Mouse (Mus musculus): ENCODE results near the gene Sdc4. TPM values are rescaled to one million over a fixed set of nuclear protein-coding genes. Genes with fewer than 3 reads are reported as not detected.

Sdc4 gene
- polyA plus RNA-seq, 1 experiment from 2014 or later, result 15.3 TPM

DNA sequence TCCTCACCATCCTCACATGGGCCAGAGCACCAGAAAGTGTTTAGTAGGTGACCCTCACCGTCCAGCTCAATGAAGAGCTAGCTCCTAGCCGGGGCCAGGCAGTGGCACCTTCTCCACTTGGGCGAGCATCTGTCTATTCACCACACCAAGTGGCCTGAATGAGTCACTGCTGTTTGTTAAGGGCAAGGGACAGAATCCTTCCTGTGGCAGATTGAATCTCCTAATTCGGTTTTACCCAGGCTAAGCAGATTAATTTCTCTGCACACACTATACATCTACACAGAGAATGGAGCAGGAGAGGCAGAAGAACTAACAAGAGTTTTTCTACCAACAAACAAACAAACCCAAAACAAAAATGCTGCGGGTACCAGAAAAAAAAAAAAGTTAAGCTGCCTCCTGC, 16.7 kb downstream of the Sdc4 start:
- H3K4me1 ChIP-seq (ENCODE audit: control insufficient read depth, insufficient read depth, low read depth, low read length), result no peaks in the 10 kb centered on the region
- no peak overlapping the region for H3K9ac ChIP-seq (ENCODE audit: low read depth, low read length)
- no peaks in the 10 kb centered on the region for H3K36me3 ChIP-seq (ENCODE audit: control insufficient read depth, insufficient read depth, low read length)
- no peak overlapping the region for H3K27ac ChIP-seq (ENCODE audit: low read depth, low read length)
- no peak overlapping the region for H3K4me3 ChIP-seq (ENCODE audit: low read length)
- no peak overlapping the region for H3K4me2 ChIP-seq (ENCODE audit: low read length)
- no peaks in the 10 kb centered on the region for H3K9me3 ChIP-seq (ENCODE audit: control insufficient read depth, low read length)
- WGBS, result 86% methylated on average over 5 of the region's 5 CpGs
- no peak for ATAC-seq
- no peaks in the 10 kb centered on the region for H3K27me3 ChIP-seq (replicated peaks; ENCODE audit: control insufficient read depth, insufficient read depth, low read length)

DNA sequence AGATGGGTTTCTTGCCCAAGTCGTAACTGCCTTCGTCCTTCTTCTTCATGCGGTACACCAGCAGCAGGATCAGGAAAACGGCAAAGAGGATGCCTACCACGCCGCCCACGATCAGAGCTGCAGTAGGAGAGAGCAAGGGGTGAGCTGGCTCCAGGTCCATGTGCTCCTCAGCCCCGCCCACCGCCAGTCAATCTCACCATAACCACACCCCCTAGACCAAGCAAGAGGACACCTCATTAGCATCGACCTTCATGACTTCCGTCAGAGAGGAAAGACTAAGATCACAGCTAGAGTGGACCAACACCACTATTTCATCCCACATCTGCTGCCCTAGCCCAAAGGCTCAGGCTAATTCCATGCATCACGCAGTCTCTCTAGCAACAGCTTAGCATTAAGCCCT, 17.6 kb downstream of the Sdc4 start:
- Histone ChIP-seq H3K4me2 (ENCODE audit: low read length) (no peak overlapping the region), H3K27ac (ENCODE audit: low read depth, low read length) (no peak overlapping the region), H3K4me3 (ENCODE audit: low read length) (no peak overlapping the region), H3K27me3 (replicated peaks; ENCODE audit: control insufficient read depth, insufficient read depth, low read length) (no peaks in the 10 kb centered on the region), H3K9me3 (ENCODE audit: control insufficient read depth, low read length) (no peaks in the 10 kb centered on the region), H3K4me1 (ENCODE audit: control insufficient read depth, insufficient read depth, low read depth, low read length) (no peaks in the 10 kb centered on the region), H3K36me3 (ENCODE audit: control insufficient read depth, insufficient read depth, low read length) (no peaks in the 10 kb centered on the region), H3K9ac (ENCODE audit: low read depth, low read length) (no peak overlapping the region)
- ATAC-seq, result no peak
- WGBS, result 34% methylated on average over 12 of the region's 12 CpGs

DNA sequence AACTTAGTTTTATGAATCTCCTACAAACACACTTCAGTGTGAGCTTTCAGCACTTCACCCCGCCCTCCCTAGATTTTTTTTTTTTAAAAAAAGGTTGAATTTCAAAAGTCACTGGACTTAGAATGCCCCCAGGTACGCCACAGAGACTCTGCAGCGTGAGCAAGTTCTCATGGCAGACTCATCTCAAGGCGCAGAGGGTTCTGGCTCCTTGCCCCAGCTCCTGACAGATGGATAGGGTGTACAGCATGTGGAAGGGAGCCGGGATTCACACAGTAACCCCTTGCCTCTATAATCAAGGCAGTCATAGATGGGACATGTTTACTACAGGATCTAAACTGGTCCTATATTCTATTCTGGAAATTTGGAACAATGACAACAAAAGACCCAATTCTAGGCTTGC, 18.3 kb downstream of the Sdc4 start:
- 82% methylated on average over 5 of the region's 5 CpGs for WGBS
- H3K4me3 ChIP-seq (ENCODE audit: low read length), result no peak overlapping the region
- H3K9me3 ChIP-seq (ENCODE audit: control insufficient read depth, low read length), result no peaks in the 10 kb centered on the region
- H3K36me3 ChIP-seq (ENCODE audit: control insufficient read depth, insufficient read depth, low read length), result no peaks in the 10 kb centered on the region
- H3K4me1 ChIP-seq (ENCODE audit: control insufficient read depth, insufficient read depth, low read depth, low read length), result no peaks in the 10 kb centered on the region
- no peak overlapping the region for H3K4me2 ChIP-seq (ENCODE audit: low read length)
- no peak for ATAC-seq
- no peaks in the 10 kb centered on the region for H3K27me3 ChIP-seq (replicated peaks; ENCODE audit: control insufficient read depth, insufficient read depth, low read length)
- H3K9ac ChIP-seq (ENCODE audit: low read depth, low read length), result no peak overlapping the region
- no peak overlapping the region for H3K27ac ChIP-seq (ENCODE audit: low read depth, low read length)

DNA sequence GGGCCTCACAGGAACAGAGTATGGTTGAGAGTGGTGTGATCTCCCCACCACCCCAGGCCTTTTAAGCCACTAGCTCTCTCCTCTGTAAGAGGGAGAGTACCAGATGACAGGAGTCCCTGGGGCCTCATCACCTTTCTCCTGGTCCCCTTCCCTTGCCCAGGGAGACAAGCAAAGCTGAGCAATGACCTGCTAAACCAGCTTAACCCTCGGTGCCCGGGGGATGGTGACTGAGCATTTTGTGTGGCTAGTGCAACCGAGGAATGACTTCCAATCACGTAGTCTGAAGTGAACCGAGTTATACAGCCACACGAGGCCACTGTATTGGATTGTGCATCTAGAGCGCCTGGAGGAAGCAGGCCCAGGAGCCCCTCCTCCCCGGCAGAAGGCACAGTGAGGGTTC, 19.3 kb downstream of the Sdc4 start:
- 90% methylated on average over 8 of the region's 8 CpGs for WGBS
- Histone ChIP-seq H3K9me3 (ENCODE audit: control insufficient read depth, low read length) (no peaks in the 10 kb centered on the region), H3K4me1 (ENCODE audit: control insufficient read depth, insufficient read depth, low read depth, low read length) (no peaks in the 10 kb centered on the region), H3K4me3 (ENCODE audit: low read length) (no peak overlapping the region), H3K27me3 (replicated peaks; ENCODE audit: control insufficient read depth, insufficient read depth, low read length) (no peaks in the 10 kb centered on the region), H3K9ac (ENCODE audit: low read depth, low read length) (no peak overlapping the region), H3K36me3 (ENCODE audit: control insufficient read depth, insufficient read depth, low read length) (no peaks in the 10 kb centered on the region), H3K4me2 (ENCODE audit: low read length) (no peak overlapping the region), H3K27ac (ENCODE audit: low read depth, low read length) (no peak overlapping the region)
- ATAC-seq, result no peak

DNA sequence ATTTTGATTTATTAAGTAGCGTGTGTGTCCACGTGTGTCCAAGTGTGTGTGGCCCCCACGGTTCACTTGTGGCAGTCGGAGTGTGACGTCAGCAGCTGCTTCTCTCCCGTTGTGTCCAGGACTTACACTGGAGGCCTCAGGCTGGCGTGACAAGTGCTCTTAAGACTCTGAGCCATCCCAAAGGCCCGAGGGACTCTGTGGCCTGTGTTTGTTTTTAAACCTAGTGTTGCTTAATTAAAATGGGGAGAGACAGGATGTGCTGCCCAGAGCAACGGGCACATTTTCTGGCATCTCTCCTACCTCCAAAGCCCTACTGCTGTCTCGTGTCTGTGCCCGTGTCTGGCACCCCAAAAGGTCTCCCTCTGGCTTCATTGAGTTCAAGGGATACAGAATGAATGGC, 20.2 kb downstream of the Sdc4 start:
- no peak for ATAC-seq
- Histone ChIP-seq H3K36me3 (ENCODE audit: control insufficient read depth, insufficient read depth, low read length) (no peaks in the 10 kb centered on the region), H3K9ac (ENCODE audit: low read depth, low read length) (no peak overlapping the region), H3K4me3 (ENCODE audit: low read length) (no peak overlapping the region), H3K27me3 (replicated peaks; ENCODE audit: control insufficient read depth, insufficient read depth, low read length) (no peaks in the 10 kb centered on the region), H3K9me3 (ENCODE audit: control insufficient read depth, low read length) (no peaks in the 10 kb centered on the region), H3K27ac (ENCODE audit: low read depth, low read length) (no peak overlapping the region), H3K4me2 (ENCODE audit: low read length) (no peak overlapping the region), H3K4me1 (ENCODE audit: control insufficient read depth, insufficient read depth, low read depth, low read length) (no peaks in the 10 kb centered on the region)
- WGBS, result 80% methylated on average over 11 of the region's 11 CpGs

DNA sequence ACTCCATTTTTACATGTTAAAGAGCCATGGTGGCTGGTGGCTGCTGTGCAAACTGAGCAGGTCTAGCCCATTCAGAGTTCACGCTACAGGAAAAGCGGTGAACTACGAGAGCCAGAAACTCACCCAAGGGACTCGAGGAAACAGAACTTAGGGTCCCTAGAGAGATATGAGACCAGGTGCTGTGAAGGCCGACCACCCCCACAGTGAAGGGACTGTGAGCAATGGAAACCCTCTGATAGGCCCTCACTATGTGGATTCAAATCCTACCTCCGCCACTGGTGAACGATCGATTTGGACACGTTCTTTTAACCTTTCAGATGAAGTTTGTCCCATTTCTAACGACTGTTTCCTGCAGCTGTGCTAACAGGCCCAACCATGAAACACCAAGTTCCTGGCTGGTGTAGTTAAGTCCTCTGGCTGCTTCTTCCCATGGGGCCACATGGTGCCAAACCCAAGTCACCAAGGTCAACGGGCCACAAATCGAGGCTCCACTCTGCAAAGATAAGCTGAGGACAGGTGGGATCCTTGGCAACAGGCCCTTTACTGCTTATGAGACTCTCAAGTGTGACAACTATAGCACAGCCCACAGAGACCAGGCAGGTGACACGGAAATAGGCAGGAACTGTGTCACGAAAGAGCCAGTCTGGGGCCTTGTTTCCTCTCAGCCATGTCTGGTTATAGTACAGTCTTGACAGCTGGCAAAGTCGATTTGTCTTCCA, 20.9 kb downstream of the Sdc4 start:
- Histone ChIP-seq H3K9ac (ENCODE audit: low read depth, low read length) (no peak overlapping the region), H3K4me3 (ENCODE audit: low read length) (no peak overlapping the region), H3K27ac (ENCODE audit: low read depth, low read length) (no peak overlapping the region), H3K4me2 (ENCODE audit: low read length) (no peak overlapping the region), H3K4me1 (ENCODE audit: control insufficient read depth, insufficient read depth, low read depth, low read length) (no peaks in the 10 kb centered on the region), H3K36me3 (ENCODE audit: control insufficient read depth, insufficient read depth, low read length) (no peaks in the 10 kb centered on the region), H3K9me3 (ENCODE audit: control insufficient read depth, low read length) (no peaks in the 10 kb centered on the region), H3K27me3 (replicated peaks; ENCODE audit: control insufficient read depth, insufficient read depth, low read length) (no peaks in the 10 kb centered on the region)
- ATAC-seq, result no peak
- 93% methylated on average over 15 of the region's 15 CpGs for WGBS

DNA sequence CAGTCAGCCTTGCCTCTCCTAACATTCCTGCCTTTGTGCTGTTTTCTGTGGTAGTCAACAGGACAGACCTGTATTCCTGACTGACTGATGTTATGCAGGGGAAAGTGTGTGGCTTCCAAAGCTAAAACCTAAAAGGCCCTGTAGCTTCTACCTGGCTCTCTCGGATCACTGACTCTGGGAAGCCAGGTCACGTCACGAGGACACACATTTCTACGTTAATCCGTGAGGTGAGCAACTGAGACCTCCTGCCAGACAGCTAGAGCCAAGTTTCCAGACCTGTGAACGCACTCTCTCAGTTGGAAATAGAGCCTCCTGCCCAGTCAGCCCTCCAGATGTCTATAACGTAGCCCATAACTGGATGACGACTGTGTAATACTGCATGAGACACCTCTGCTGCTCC, 21.7 kb downstream of the Sdc4 start:
- WGBS, result 85% methylated on average over 8 of the region's 8 CpGs
- ATAC-seq, result no peak
- Histone ChIP-seq H3K4me3 (ENCODE audit: low read length) (no peak overlapping the region), H3K9me3 (ENCODE audit: control insufficient read depth, low read length) (no peaks in the 10 kb centered on the region), H3K27me3 (replicated peaks; ENCODE audit: control insufficient read depth, insufficient read depth, low read length) (no peaks in the 10 kb centered on the region), H3K27ac (ENCODE audit: low read depth, low read length) (no peak overlapping the region), H3K9ac (ENCODE audit: low read depth, low read length) (no peak overlapping the region), H3K4me1 (ENCODE audit: control insufficient read depth, insufficient read depth, low read depth, low read length) (no peaks in the 10 kb centered on the region), H3K4me2 (ENCODE audit: low read length) (no peak overlapping the region), H3K36me3 (ENCODE audit: control insufficient read depth, insufficient read depth, low read length) (no peaks in the 10 kb centered on the region)

DNA sequence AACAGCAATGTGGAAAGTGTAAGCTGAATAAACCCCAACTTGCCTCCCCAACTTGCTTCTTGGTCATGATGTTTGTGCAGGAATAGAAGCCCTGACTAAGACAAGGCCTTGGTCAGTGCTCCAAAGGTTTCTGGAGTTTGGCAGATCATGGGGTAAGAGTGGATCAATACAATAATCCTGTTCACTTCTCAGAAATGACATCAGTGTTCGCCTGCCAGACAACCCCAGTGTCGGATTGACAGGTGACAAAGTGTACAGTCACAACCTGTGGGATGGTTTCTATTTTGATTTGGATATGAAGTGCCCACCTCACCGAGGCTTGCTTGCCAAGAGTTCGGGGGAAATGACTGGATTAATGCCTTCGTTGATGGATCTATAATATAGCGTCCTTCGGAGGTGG, 22.4 kb downstream of the Sdc4 start:
- no peak for ATAC-seq
- H3K27ac ChIP-seq (ENCODE audit: low read depth, low read length), result no peak overlapping the region
- H3K4me2 ChIP-seq (ENCODE audit: low read length), result no peak overlapping the region
- H3K36me3 ChIP-seq (ENCODE audit: control insufficient read depth, insufficient read depth, low read length), result no peaks in the 10 kb centered on the region
- H3K4me1 ChIP-seq (ENCODE audit: control insufficient read depth, insufficient read depth, low read depth, low read length), result no peaks in the 10 kb centered on the region
- no peak overlapping the region for H3K4me3 ChIP-seq (ENCODE audit: low read length)
- H3K9me3 ChIP-seq (ENCODE audit: control insufficient read depth, low read length), result no peaks in the 10 kb centered on the region
- WGBS, result 92% methylated on average over 7 of the region's 7 CpGs
- H3K9ac ChIP-seq (ENCODE audit: low read depth, low read length), result no peak overlapping the region
- H3K27me3 ChIP-seq (replicated peaks; ENCODE audit: control insufficient read depth, insufficient read depth, low read length), result no peaks in the 10 kb centered on the region

DNA sequence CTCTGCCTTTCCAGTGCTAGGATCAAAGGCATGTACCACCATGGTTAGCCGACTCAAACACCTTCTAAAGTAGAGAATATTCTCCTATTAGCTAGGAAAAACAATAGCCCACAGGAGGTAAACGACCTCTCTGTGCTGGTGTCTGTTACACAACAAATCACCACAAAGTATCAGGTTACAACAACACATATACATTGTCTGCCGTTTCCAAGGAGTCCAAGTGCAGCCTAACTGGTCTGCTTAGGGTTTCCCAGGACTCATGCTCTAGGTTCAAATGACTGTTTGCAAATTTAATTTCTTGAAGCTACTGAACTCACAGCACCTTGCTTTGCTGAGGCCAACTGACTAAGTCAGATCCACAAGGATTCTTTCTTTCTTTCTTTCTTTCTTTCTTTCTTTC, 24.2 kb downstream of the Sdc4 start:
- H3K4me2 ChIP-seq (ENCODE audit: low read length), result no peak overlapping the region
- 5% methylated on average over 3 of the region's 3 CpGs for WGBS
- no peaks in the 10 kb centered on the region for H3K27me3 ChIP-seq (replicated peaks; ENCODE audit: control insufficient read depth, insufficient read depth, low read length)
- H3K4me1 ChIP-seq (ENCODE audit: control insufficient read depth, insufficient read depth, low read depth, low read length), result no peaks in the 10 kb centered on the region
- no peak for ATAC-seq
- no peaks in the 10 kb centered on the region for H3K36me3 ChIP-seq (ENCODE audit: control insufficient read depth, insufficient read depth, low read length)
- H3K9me3 ChIP-seq (ENCODE audit: control insufficient read depth, low read length), result no peaks in the 10 kb centered on the region
- H3K4me3 ChIP-seq (ENCODE audit: low read length), result no peak overlapping the region
- no peak overlapping the region for H3K27ac ChIP-seq (ENCODE audit: low read depth, low read length)
- H3K9ac ChIP-seq (ENCODE audit: low read depth, low read length), result no peak overlapping the region

All from hindbrain, embryonic 16.5 days (tissue).